Mouse (Mus musculus) G1E (cell line): ENCODE measurements around the gene Tssc4.

ENCODE experiments used
- CTCF ChIP-seq: IDR thresholded peaks from 2 replicates; pipeline ENCODE4 v1.5.1; 2012; ENCODE audit warnings: low read depth, low read length, inconsistent platforms, mixed read lengths
- GATA1 ChIP-seq: IDR thresholded peaks from 2 replicates; pipeline ENCODE4 v1.6.1; 2012; ENCODE audit warnings: borderline replicate concordance, low read length, inconsistent platforms, mixed read lengths
- TAL1 ChIP-seq: conservative IDR thresholded peaks from 2 replicates; pipeline ENCODE4 v1.6.1; 2012; ENCODE audit warnings: low read depth, low read length, inconsistent platforms, mixed read lengths

- TF ChIP-seq CTCF (no peak), TAL1 (no peak), GATA1 (no peak)
Observed at GRCm38 (mm10) chr7:143040561-143040960, 28.5 kb upstream of the Tssc4 start.
